Mouse (Mus musculus) forebrain, embryonic 13.5 days (tissue): ENCODE results near the gene Slc15a3. TPM values are rescaled to one million over a fixed set of nuclear protein-coding genes. Genes with fewer than 3 reads are reported as not detected.

Experiments
- ATAC-seq: fragments of 200-750 bp; cut with Nextera tagmentation; 2 replicates; pipeline ENCODE4 v1.8.0; 2017
- H3K27ac ChIP-seq: fragments of 300-500 bp; sonication (generic); 2 replicates; pipeline ENCODE4 v1.5.1; 2015; ENCODE audit warnings: inconsistent platforms, mild to moderate bottlenecking, moderate library complexity
- H3K27me3 ChIP-seq: fragments of 300-500 bp; sonication (generic); 2 replicates; pipeline ENCODE4 v1.6.1; 2015; ENCODE audit warnings: mild to moderate bottlenecking, inconsistent platforms
- H3K36me3 ChIP-seq: fragments of 300-500 bp; sonication (generic); 2 replicates; pipeline ENCODE4 v1.6.1; 2015; ENCODE audit warnings: mild to moderate bottlenecking, inconsistent platforms; ENCODE audit not compliant: poor library complexity, severe bottlenecking
- H3K4me1 ChIP-seq: fragments of 300-500 bp; sonication (generic); 2 replicates; pipeline ENCODE4 v1.6.1; 2015; ENCODE audit warnings: inconsistent platforms
- H3K4me2 ChIP-seq: fragments of 300-500 bp; sonication (generic); 2 replicates; pipeline ENCODE4 v1.6.1; 2015; ENCODE audit warnings: inconsistent platforms, mild to moderate bottlenecking, moderate library complexity
- H3K4me3 ChIP-seq: fragments of 300-500 bp; sonication (generic); 2 replicates; pipeline ENCODE4 v1.5.1; 2015; ENCODE audit warnings: mild to moderate bottlenecking, inconsistent platforms
- H3K9ac ChIP-seq: fragments of 300-500 bp; sonication (generic); 2 replicates; pipeline ENCODE4 v1.6.1; 2015; ENCODE audit warnings: mild to moderate bottlenecking, inconsistent platforms
- H3K9me3 ChIP-seq: fragments of 300-500 bp; sonication (generic); replicated peaks from 2 replicates; pipeline ENCODE4 v1.6.1; 2016; ENCODE audit warnings: inconsistent platforms
- WGBS: fragments of 180-500 bp; shearing (Covaris S2); methylation state at CpG from one replicate; pipeline ENCODE4 v1.1.7; 2015; 5-methylcytosine and 5-hydroxymethylcytosine counted together
- polyA plus RNA-seq: library from polyadenylated mRNA; unstranded; fragments of >200 nt; fragmentation: Nextera tagmentation; extraction: Ambion mirVana; gene quantifications from 2 replicates; pipeline ENCODE4 v1.2.1, GENCODE M21; 2015

Slc15a3 gene
- polyA plus RNA-seq, 1 experiment from 2014 or later = 0.15 TPM

DNA sequence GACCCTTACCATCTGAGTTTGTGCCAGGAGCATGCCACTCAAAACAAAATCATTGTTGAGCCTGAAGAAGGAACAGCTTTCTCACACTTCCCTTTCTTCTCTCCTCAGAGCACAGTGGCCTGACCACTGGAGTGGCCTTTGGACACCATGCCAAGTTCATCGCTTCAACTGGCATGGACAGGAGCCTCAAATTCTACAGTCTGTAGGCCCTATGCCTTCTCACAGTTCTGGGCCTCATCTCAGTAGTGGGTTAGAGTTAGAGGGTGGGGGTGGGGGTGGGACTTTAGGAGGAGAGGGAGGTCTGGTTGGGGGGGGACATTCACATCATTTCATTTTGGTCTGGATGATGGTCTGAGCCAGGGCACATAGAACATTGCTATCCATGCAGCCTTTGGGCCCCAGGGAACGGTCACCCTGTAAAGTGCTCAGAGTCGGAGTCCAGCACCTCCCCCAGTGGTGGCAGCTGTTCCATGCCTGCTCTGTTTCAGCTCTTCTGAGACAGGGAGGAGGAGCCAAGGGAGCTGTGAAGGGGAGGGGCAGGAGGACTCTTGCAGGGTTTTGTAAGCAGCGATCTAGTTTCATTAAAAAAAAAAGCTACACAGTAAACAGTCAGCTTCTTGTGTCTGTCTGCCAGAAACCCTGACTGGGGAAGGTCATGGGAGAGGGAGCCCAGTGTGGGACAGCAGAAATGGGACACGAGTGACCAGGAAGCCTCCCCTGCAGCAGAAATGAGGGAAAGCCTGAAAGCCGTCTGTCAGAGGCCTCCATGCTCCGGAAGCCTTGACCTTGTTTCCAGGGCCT, 65.6 kb downstream of the Slc15a3 start:
- no peak overlapping the region for H3K4me2 ChIP-seq
- no peaks in the 10 kb centered on the region for H3K27me3 ChIP-seq
- no peak overlapping the region for H3K27ac ChIP-seq
- peak; percentile 46; the same call in 1 of the 2 replicates for ATAC-seq
- no peak overlapping the region for H3K4me3 ChIP-seq
- H3K9me3 ChIP-seq = no peaks in the 10 kb centered on the region
- WGBS = 66% methylated on average over 7 of the region's 7 CpGs
- H3K36me3 ChIP-seq = peaks cover 85% of the 10 kb centered on the region
- H3K9ac ChIP-seq = no peak overlapping the region
- no peaks in the 10 kb centered on the region for H3K4me1 ChIP-seq

DNA sequence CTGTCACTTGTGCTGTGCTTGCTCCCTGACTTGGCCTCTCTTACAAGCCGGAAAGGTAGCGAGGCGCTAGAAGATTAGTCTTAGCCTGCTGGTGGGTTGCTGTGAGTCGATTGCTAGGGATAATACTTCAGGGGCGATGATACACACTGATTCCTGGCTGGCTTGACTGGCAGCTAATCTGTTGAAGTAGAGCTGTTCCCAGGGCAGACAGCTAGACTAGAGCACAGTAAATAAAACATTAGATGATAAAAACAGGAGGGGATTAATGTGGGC, 66.1 kb downstream of the Slc15a3 start:
- no peak for ATAC-seq
- H3K9ac ChIP-seq = no peak overlapping the region
- no peaks in the 10 kb centered on the region for H3K27me3 ChIP-seq
- no peaks in the 10 kb centered on the region for H3K4me1 ChIP-seq
- no peak overlapping the region for H3K27ac ChIP-seq
- peaks cover 79% of the 10 kb centered on the region for H3K36me3 ChIP-seq
- no peak overlapping the region for H3K4me2 ChIP-seq
- WGBS = 89% methylated on average over 5 of the region's 5 CpGs
- no peak overlapping the region for H3K4me3 ChIP-seq
- no peaks in the 10 kb centered on the region for H3K9me3 ChIP-seq

DNA sequence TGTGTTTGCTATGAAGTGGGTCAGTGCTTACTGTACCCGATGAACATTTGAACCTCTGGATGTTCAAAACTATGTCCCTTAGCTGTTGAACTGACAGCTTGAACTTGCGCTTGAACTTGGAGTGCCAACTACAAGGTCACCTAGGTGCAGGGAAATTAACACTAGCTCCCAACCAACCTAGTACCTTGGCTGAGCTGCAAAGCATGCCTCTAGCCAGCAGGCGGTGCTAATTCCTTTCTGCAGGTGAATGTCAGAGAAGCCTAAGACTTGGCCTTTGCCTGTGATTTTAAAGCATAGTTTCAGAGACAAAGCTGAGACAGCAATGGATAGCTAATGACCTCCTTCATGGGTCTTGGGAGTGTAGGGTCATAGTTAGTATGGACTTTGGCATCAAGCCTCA, 68.4 kb downstream of the Slc15a3 start:
- WGBS = 62% methylated on average over 3 of the region's 3 CpGs
- no peak overlapping the region for H3K4me2 ChIP-seq
- no peaks in the 10 kb centered on the region for H3K27me3 ChIP-seq
- H3K27ac ChIP-seq = no peak overlapping the region
- H3K9ac ChIP-seq = no peak overlapping the region
- no peaks in the 10 kb centered on the region for H3K9me3 ChIP-seq
- H3K4me3 ChIP-seq = no peak overlapping the region
- peaks cover 57% of the 10 kb centered on the region for H3K36me3 ChIP-seq
- H3K4me1 ChIP-seq = no peaks in the 10 kb centered on the region
- peak; percentile 53 for ATAC-seq

Other genes with a start within 250 kb of the Slc15a3 start
- 278 and 318 TPM in 2 replicates for gene Ddb1, start 234.4 kb upstream of the Slc15a3 start, polyA plus RNA-seq
- 19.8 and 24.2 TPM in 2 replicates for gene Tkfc, start 234.1 kb upstream of the Slc15a3 start, polyA plus RNA-seq
- gene Vwce, start 205.5 kb upstream of the Slc15a3 start, polyA plus RNA-seq = 0.27 and 0.91 TPM in 2 replicates
- not detected in 2 replicates for gene Pga5, start 161.7 kb upstream of the Slc15a3 start, polyA plus RNA-seq
- 32.1 and 33.3 TPM in 2 replicates for gene Vps37c, start 151.0 kb upstream of the Slc15a3 start, polyA plus RNA-seq
- 0.26 TPM in 1 of 2 replicates, not detected in the other for gene Cd5, start 100.7 kb upstream of the Slc15a3 start, polyA plus RNA-seq
- gene Cd6, start 9.7 kb upstream of the Slc15a3 start, polyA plus RNA-seq = not detected in 2 replicates
- gene Tmem132a, start 30.2 kb downstream of the Slc15a3 start, polyA plus RNA-seq = 131 and 135 TPM in 2 replicates
- gene Tmem109, start 42.3 kb downstream of the Slc15a3 start, polyA plus RNA-seq = 33.6 and 35.6 TPM in 2 replicates
- gene Prpf19, start 55.5 kb downstream of the Slc15a3 start, polyA plus RNA-seq = 45.3 and 50.8 TPM in 2 replicates
- not detected in 2 replicates for gene Zp1, start 80.9 kb downstream of the Slc15a3 start, polyA plus RNA-seq
- gene Ptgdr2, start 97.4 kb downstream of the Slc15a3 start, polyA plus RNA-seq = 0.06 and 0.17 TPM in 2 replicates
- 21.2 and 22.9 TPM in 2 replicates for gene Ccdc86, start 109.5 kb downstream of the Slc15a3 start, polyA plus RNA-seq
- not detected in 2 replicates for gene Ms4a10, start 134.9 kb downstream of the Slc15a3 start, polyA plus RNA-seq
- gene Ms4a15, start 153.5 kb downstream of the Slc15a3 start, polyA plus RNA-seq = not detected in 2 replicates
- not detected in 2 replicates for gene Ms4a18, start 178.3 kb downstream of the Slc15a3 start, polyA plus RNA-seq
- gene Ms4a8a, start 241.4 kb downstream of the Slc15a3 start, polyA plus RNA-seq = not detected in 2 replicates